Mouse (Mus musculus) left cerebral cortex, postnatal 25 days (tissue): ENCODE measurements at regions not wholly inside any gene's neighbourhood (a gene's known extent, or its start where the extent isn't known, plus 50 kb on each side); places are given as distances from the start of the nearest gene placed in this dataset.

Experiments
- DNase-seq, 2 experiments: peaks; one replicate each; pipeline ENCODE4 v3.0.0; 2022; ENCODE audit warnings: low spot score in 2 of 2, mixed read lengths in 1 of 2
- intact Hi-C: fragments of 180-260 bp; cut with DNase I; formaldehyde crosslinking; loops from one replicate; pipeline ENCODE4 v1.15.1; 2025

- DNase-seq = no peak
- intact Hi-C loops = no loop called here
Measured at GRCm38 (mm10) chr7:71648314-71648713, 297.0 kb upstream of the Gm10295 start.

GRCm38 (mm10) chr7:71646944-71647343, 295.7 kb upstream of the Gm10295 start:
- DNase-seq = no peak
- intact Hi-C loops = no loop called here

GRCm38 (mm10) chr7:71623048-71623447, 271.8 kb upstream of the Gm10295 start:
- DNase-seq = no peak
- intact Hi-C loops = no loop called here

GRCm38 (mm10) chr7:71603159-71603558, 251.9 kb upstream of the Gm10295 start:
- intact Hi-C loops = no loop called here
- DNase-seq = no peak

- intact Hi-C loops = no loop called here
- DNase-seq = no peak
Measured at GRCm38 (mm10) chr7:71596780-71597179, 245.5 kb upstream of the Gm10295 start.

GRCm38 (mm10) chr7:71587626-71588025, 236.3 kb upstream of the Gm10295 start:
- DNase-seq = no peak
- intact Hi-C loops = no loop called here

GRCm38 (mm10) chr7:71583443-71584055, 232.3 kb upstream of the Gm10295 start:
- no peak for DNase-seq
- intact Hi-C loops = no loop called here

- intact Hi-C loops = no loop called here
- no peak for DNase-seq
Measured at GRCm38 (mm10) chr7:71581746-71582145, 230.5 kb upstream of the Gm10295 start.

GRCm38 (mm10) chr7:71560296-71560936, 209.1 kb upstream of the Gm10295 start:
- intact Hi-C loops = no loop called here
- DNase-seq = no peak

GRCm38 (mm10) chr7:71556473-71556872, 205.2 kb upstream of the Gm10295 start:
- intact Hi-C loops = no loop called here

GRCm38 (mm10) chr7:71555476-71555875, 204.2 kb upstream of the Gm10295 start:
- peak in 1 of 2 experiments; percentile 11 for DNase-seq
- intact Hi-C loops = no loop called here

More at GRCm38 (mm10) chr7:71556473-71556872, 205.2 kb upstream of the Gm10295 start:
- DNase-seq = no peak

GRCm38 (mm10) chr7:71546606-71547213, 195.4 kb upstream of the Gm10295 start:
- intact Hi-C loops = no loop called here
- no peak for DNase-seq

- intact Hi-C loops = no loop called here
- DNase-seq = no peak
Measured at GRCm38 (mm10) chr7:71541467-71541866, 190.2 kb upstream of the Gm10295 start.

GRCm38 (mm10) chr7:71533109-71533508, 181.8 kb upstream of the Gm10295 start:
- DNase-seq = no peak
- intact Hi-C loops = no loop called here

GRCm38 (mm10) chr7:71531496-71531895, 180.2 kb upstream of the Gm10295 start:
- intact Hi-C loops = no loop called here

GRCm38 (mm10) chr7:71530922-71531321, 179.6 kb upstream of the Gm10295 start:
- DNase-seq = no peak
- intact Hi-C loops = no loop called here

More at GRCm38 (mm10) chr7:71531496-71531895, 180.2 kb upstream of the Gm10295 start:
- no peak for DNase-seq

GRCm38 (mm10) chr7:71526152-71526551, 174.9 kb upstream of the Gm10295 start:
- intact Hi-C loops = no loop called here
- DNase-seq = no peak

GRCm38 (mm10) chr7:71524577-71525126, 173.4 kb upstream of the Gm10295 start:
- intact Hi-C loops = no loop called here

GRCm38 (mm10) chr7:71524119-71524518, 172.8 kb upstream of the Gm10295 start:
- DNase-seq = peak in 1 of 2 experiments; percentile 58
- intact Hi-C loops = no loop called here

More at GRCm38 (mm10) chr7:71524577-71525126, 173.4 kb upstream of the Gm10295 start:
- DNase-seq = no peak

GRCm38 (mm10) chr7:71507379-71507778, 156.1 kb upstream of the Gm10295 start:
- intact Hi-C loops = no loop called here
- DNase-seq = no peak

GRCm38 (mm10) chr7:71500719-71501118, 149.4 kb upstream of the Gm10295 start:
- no peak for DNase-seq
- intact Hi-C loops = no loop called here
